Mouse (Mus musculus) embryonic facial prominence, embryonic 12.5 days (tissue): Measurements from ENCODE around the gene Skap1. TPM values are rescaled to one million over a fixed set of nuclear protein-coding genes. Genes with fewer than 3 reads are reported as not detected.

ENCODE experiments used
- ATAC-seq: fragments of 200-750 bp; cut with Nextera tagmentation; 2 replicates; pipeline ENCODE4 v1.8.0; 2017; ENCODE audit not compliant: insufficient number of reproducible peaks, insufficient read depth, low FRiP score, low TSS enrichment
- H3K27ac ChIP-seq: fragments of 300-500 bp; sonication (generic); 2 replicates; pipeline ENCODE4 v1.5.1; 2016; ENCODE audit warnings: mild to moderate bottlenecking
- H3K27me3 ChIP-seq: fragments of 300-500 bp; sonication (generic); 2 replicates; pipeline ENCODE4 v1.6.1; 2016; ENCODE audit warnings: mild to moderate bottlenecking, moderate library complexity
- H3K36me3 ChIP-seq: fragments of 300-500 bp; sonication (generic); 2 replicates; pipeline ENCODE4 v1.6.1; 2016; ENCODE audit warnings: mild to moderate bottlenecking
- H3K4me1 ChIP-seq: fragments of 300-500 bp; sonication (generic); 2 replicates; pipeline ENCODE4 v1.6.1; 2016
- H3K4me2 ChIP-seq: fragments of 300-500 bp; sonication (generic); replicated peaks from 2 replicates; pipeline ENCODE4 v1.6.1; 2016; ENCODE audit warnings: mild to moderate bottlenecking, moderate library complexity
- H3K4me3 ChIP-seq: fragments of 300-500 bp; sonication (generic); 2 replicates; pipeline ENCODE4 v1.5.1; 2016; ENCODE audit warnings: mild to moderate bottlenecking
- H3K9ac ChIP-seq: fragments of 300-500 bp; sonication (generic); 2 replicates; pipeline ENCODE4 v1.6.1; 2016; ENCODE audit warnings: mild to moderate bottlenecking, moderate library complexity
- H3K9me3 ChIP-seq: fragments of 300-500 bp; sonication (generic); 2 replicates; pipeline ENCODE4 v1.6.1; 2016; ENCODE audit warnings: mild to moderate bottlenecking, moderate library complexity
- WGBS: fragments of 180-500 bp; shearing (Covaris S2); methylation state at CpG from one replicate; pipeline ENCODE4 v1.1.7; 2016; 5-methylcytosine and 5-hydroxymethylcytosine counted together
- polyA plus RNA-seq: library from polyadenylated mRNA; unstranded; fragments of >200 nt; fragmentation: Nextera tagmentation; extraction: Ambion mirVana; gene quantifications from 2 replicates; pipeline ENCODE4 v1.2.1, GENCODE M21; 2016

Skap1 gene
- polyA plus RNA-seq, 1 experiment from 2014 or later, result 0.32 TPM

GRCm38 (mm10) chr11:96576491-96577427 is 112.4 kb downstream of the Skap1 start:
- H3K27ac ChIP-seq, result no peak overlapping the region
- H3K9me3 ChIP-seq, result no peaks in the 10 kb centered on the region
- ATAC-seq, result no peak
- H3K4me1 ChIP-seq, result peaks cover 7% of the 10 kb centered on the region; the same call in 1 of the 2 replicates
- no peaks in the 10 kb centered on the region for H3K27me3 ChIP-seq
- no peak overlapping the region for H3K4me2 ChIP-seq
- no peaks in the 10 kb centered on the region for H3K36me3 ChIP-seq
- no peak overlapping the region for H3K4me3 ChIP-seq
- H3K9ac ChIP-seq, result no peak overlapping the region
- WGBS, result 58% methylated on average over 14 of the region's 14 CpGs

GRCm38 (mm10) chr11:96578551-96579283 is 114.3 kb downstream of the Skap1 start:
- no peak overlapping the region for H3K27ac ChIP-seq
- H3K4me3 ChIP-seq, result no peak overlapping the region
- peak overlapping the region; percentile 30 for H3K4me2 ChIP-seq
- no peaks in the 10 kb centered on the region for H3K36me3 ChIP-seq
- peaks cover 7% of the 10 kb centered on the region; the same call in 1 of the 2 replicates for H3K4me1 ChIP-seq
- no peaks in the 10 kb centered on the region for H3K27me3 ChIP-seq
- H3K9me3 ChIP-seq, result no peaks in the 10 kb centered on the region
- no peak for ATAC-seq
- WGBS, result 15% methylated on average over 25 of the region's 25 CpGs
- H3K9ac ChIP-seq, result no peak overlapping the region

GRCm38 (mm10) chr11:96581604-96582384 is 117.4 kb downstream of the Skap1 start:
- H3K4me3 ChIP-seq, result no peak overlapping the region
- peaks cover 7% of the 10 kb centered on the region; the same call in 1 of the 2 replicates for H3K4me1 ChIP-seq
- H3K36me3 ChIP-seq, result no peaks in the 10 kb centered on the region
- H3K9ac ChIP-seq, result no peak overlapping the region
- no peak overlapping the region for H3K4me2 ChIP-seq
- H3K9me3 ChIP-seq, result no peaks in the 10 kb centered on the region
- H3K27me3 ChIP-seq, result no peaks in the 10 kb centered on the region
- WGBS, result 53% methylated on average over 10 of the region's 10 CpGs
- H3K27ac ChIP-seq, result no peak overlapping the region
- ATAC-seq, result no peak

GRCm38 (mm10) chr11:96582595-96582994 is 118.2 kb downstream of the Skap1 start:
- WGBS, result 38% methylated on average over 10 of the region's 10 CpGs
- H3K27ac ChIP-seq, result no peak overlapping the region
- no peaks in the 10 kb centered on the region for H3K36me3 ChIP-seq
- no peaks in the 10 kb centered on the region for H3K9me3 ChIP-seq
- no peak overlapping the region for H3K4me2 ChIP-seq
- H3K4me1 ChIP-seq, result peaks cover 7% of the 10 kb centered on the region; the same call in 1 of the 2 replicates
- H3K4me3 ChIP-seq, result no peak overlapping the region
- H3K27me3 ChIP-seq, result no peaks in the 10 kb centered on the region
- no peak for ATAC-seq
- H3K9ac ChIP-seq, result no peak overlapping the region

GRCm38 (mm10) chr11:96589828-96590227 is 125.4 kb downstream of the Skap1 start:
- H3K27ac ChIP-seq, result no peak overlapping the region
- no peak for ATAC-seq
- H3K9me3 ChIP-seq, result no peaks in the 10 kb centered on the region
- 80% methylated on average over 3 of the region's 3 CpGs for WGBS
- no peaks in the 10 kb centered on the region for H3K27me3 ChIP-seq
- H3K36me3 ChIP-seq, result no peaks in the 10 kb centered on the region
- no peak overlapping the region for H3K4me2 ChIP-seq
- no peak overlapping the region for H3K9ac ChIP-seq
- no peaks in the 10 kb centered on the region for H3K4me1 ChIP-seq
- no peak overlapping the region for H3K4me3 ChIP-seq

- Histone ChIP-seq H3K36me3 (no peaks in the 10 kb centered on the region), H3K27ac (no peak overlapping the region), H3K4me1 (no peaks in the 10 kb centered on the region; the same call in 1 of the 2 replicates), H3K27me3 (no peaks in the 10 kb centered on the region), H3K4me2 (no peak overlapping the region), H3K4me3 (no peak overlapping the region), H3K9me3 (no peaks in the 10 kb centered on the region), H3K9ac (no peak overlapping the region)
- 44% methylated on average over 12 of the region's 12 CpGs for WGBS
- ATAC-seq, result no peak
Measured at GRCm38 (mm10) chr11:96595890-96596289, 131.5 kb downstream of the Skap1 start.

GRCm38 (mm10) chr11:96596301-96596700 is 131.9 kb downstream of the Skap1 start:
- no peak overlapping the region for H3K27ac ChIP-seq
- H3K36me3 ChIP-seq, result no peaks in the 10 kb centered on the region
- WGBS, result 54% methylated on average over 6 of the region's 6 CpGs
- no peak for ATAC-seq
- H3K4me3 ChIP-seq, result no peak overlapping the region
- H3K27me3 ChIP-seq, result no peaks in the 10 kb centered on the region
- no peaks in the 10 kb centered on the region; the same call in 1 of the 2 replicates for H3K4me1 ChIP-seq
- H3K9me3 ChIP-seq, result no peaks in the 10 kb centered on the region
- H3K4me2 ChIP-seq, result no peak overlapping the region
- no peak overlapping the region for H3K9ac ChIP-seq

GRCm38 (mm10) chr11:96602806-96603205 is 138.4 kb downstream of the Skap1 start:
- ATAC-seq, result no peak
- H3K9me3 ChIP-seq, result no peaks in the 10 kb centered on the region
- 72% methylated on average over 3 of the region's 3 CpGs for WGBS
- H3K4me1 ChIP-seq, result peaks cover 10% of the 10 kb centered on the region; the same call in 1 of the 2 replicates
- H3K9ac ChIP-seq, result no peak overlapping the region
- no peak overlapping the region for H3K4me3 ChIP-seq
- H3K27ac ChIP-seq, result no peak overlapping the region
- H3K27me3 ChIP-seq, result no peaks in the 10 kb centered on the region
- no peak overlapping the region for H3K4me2 ChIP-seq
- H3K36me3 ChIP-seq, result no peaks in the 10 kb centered on the region

GRCm38 (mm10) chr11:96604306-96604705 is 139.9 kb downstream of the Skap1 start:
- Histone ChIP-seq H3K4me2 (no peak overlapping the region), H3K27ac (0 out of 2 replicates have a peak overlapping the region, but pooled peaks have one; percentile 17), H3K36me3 (no peaks in the 10 kb centered on the region), H3K4me1 (peaks cover 10% of the 10 kb centered on the region; the same call in 1 of the 2 replicates), H3K9ac (no peak overlapping the region), H3K27me3 (no peaks in the 10 kb centered on the region), H3K9me3 (no peaks in the 10 kb centered on the region), H3K4me3 (no peak overlapping the region)
- 46% methylated on average over 6 of the region's 6 CpGs for WGBS
- ATAC-seq, result no peak

- H3K4me3 ChIP-seq, result no peak overlapping the region
- WGBS, result 67% methylated on average over 7 of the region's 7 CpGs
- H3K9me3 ChIP-seq, result no peaks in the 10 kb centered on the region
- no peaks in the 10 kb centered on the region for H3K36me3 ChIP-seq
- ATAC-seq, result no peak
- no peak overlapping the region for H3K4me2 ChIP-seq
- H3K27ac ChIP-seq, result peak overlapping the region; percentile 17; the same call in 1 of the 2 replicates
- H3K4me1 ChIP-seq, result peaks cover 10% of the 10 kb centered on the region; the same call in 1 of the 2 replicates
- no peaks in the 10 kb centered on the region for H3K27me3 ChIP-seq
- H3K9ac ChIP-seq, result no peak overlapping the region
Measured at GRCm38 (mm10) chr11:96604751-96605450, 140.5 kb downstream of the Skap1 start.

GRCm38 (mm10) chr11:96605516-96605915 is 141.1 kb downstream of the Skap1 start:
- no peak overlapping the region for H3K27ac ChIP-seq
- H3K4me1 ChIP-seq, result peaks cover 10% of the 10 kb centered on the region; the same call in 1 of the 2 replicates
- H3K9me3 ChIP-seq, result no peaks in the 10 kb centered on the region
- no peaks in the 10 kb centered on the region for H3K27me3 ChIP-seq
- H3K4me3 ChIP-seq, result no peak overlapping the region
- H3K9ac ChIP-seq, result no peak overlapping the region
- no peaks in the 10 kb centered on the region for H3K36me3 ChIP-seq
- no peak overlapping the region for H3K4me2 ChIP-seq
- no peak for ATAC-seq
- 85% methylated on average over 6 of the region's 6 CpGs for WGBS
